Mouse (Mus musculus): ENCODE data around the gene Gm13723. TPM values are rescaled to one million over a fixed set of nuclear protein-coding genes. Genes with fewer than 3 reads are reported as not detected.

The Gm13723 gene
- not detected for total RNA-seq (2021)

DNA sequence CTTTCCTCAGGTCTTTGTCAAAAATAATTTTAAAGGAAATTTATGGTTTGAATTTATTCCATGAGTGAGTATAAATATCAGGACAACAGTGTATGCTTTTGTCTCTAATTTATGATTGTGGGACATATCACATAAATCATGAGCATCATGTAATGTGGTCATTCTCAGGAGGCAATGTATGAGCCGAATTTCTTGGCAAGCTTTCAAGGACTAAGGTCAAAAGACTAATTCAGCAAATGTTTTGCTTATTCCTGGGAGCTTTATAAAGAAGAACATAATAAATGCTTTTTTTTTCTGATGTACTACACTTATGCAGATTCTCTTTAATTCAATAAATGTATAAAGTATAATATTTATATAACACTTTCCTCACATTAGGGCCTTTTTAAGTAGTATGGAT is at the start of gene Gm13723:
Gm13723 (minus strand) TSS at position 101 of the 400 bp plus-strand sequence.
- DNase-seq, result no peak

DNA sequence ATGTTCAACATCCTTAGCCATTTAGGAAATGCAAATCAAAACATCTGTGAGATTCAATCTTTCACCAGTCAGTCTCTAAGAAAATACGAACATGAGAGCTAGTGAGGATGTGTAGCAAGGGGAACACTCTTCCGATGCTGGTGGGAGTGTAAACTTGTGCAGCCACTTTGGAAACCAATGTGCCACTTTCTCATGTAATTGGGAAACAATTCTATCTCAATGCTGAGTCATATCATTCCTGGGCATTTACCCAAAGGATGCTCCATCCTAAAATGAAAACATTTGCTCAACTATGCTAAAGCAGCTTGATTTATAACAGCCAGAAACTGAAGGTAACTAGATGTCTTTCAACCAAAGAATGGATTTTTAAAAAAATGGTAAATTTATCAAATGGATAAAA is 31.0 kb upstream of the Gm13723 start:
- no peak for DNase-seq

DNA sequence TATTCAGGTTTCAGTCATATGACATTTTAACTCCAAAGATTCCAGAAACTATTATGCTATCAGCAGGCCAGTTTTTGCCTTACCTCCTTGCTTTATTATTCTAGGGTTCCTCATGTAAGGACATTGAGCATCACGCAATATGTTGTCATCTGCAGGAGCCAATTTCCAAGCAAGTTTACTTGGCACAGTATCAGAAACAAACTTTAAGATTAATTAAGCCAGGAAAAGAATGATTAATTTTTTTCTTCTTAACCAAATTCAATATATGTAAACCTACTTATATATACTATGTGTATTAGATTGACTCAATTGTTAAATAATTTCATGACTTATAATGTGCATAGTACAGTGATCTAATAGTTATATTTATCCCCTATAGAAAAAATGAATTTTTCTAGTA is 17.5 kb upstream of the Gm13723 start, which contains the start of gene Olfr1097:
Olfr1097 (minus strand) TSS at position 101 of the 400 bp plus-strand sequence.
- DNase-seq, result no peak

DNA sequence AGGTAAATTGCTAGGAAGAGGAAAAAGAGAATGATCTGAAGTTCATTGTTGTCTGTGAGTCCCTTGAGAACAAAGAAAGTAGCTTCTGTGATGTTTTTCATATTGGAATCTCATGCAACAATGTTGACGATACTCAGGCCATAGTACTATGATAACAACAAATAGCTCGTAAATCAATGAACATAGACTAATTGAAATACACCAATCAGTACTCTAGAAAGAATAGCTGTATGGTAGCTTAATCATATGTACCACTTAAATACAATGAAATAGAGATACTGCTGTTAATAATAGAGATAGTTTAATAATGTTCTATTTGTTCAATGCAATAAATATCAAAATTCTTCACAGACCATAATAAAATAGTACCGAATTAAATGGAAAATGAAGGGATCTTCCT is 23.0 kb downstream of the Gm13723 start, which contains the start of gene Olfr1095:
Olfr1095 (minus strand) TSS at position 101 of the 400 bp plus-strand sequence.
- no peak for DNase-seq

DNA sequence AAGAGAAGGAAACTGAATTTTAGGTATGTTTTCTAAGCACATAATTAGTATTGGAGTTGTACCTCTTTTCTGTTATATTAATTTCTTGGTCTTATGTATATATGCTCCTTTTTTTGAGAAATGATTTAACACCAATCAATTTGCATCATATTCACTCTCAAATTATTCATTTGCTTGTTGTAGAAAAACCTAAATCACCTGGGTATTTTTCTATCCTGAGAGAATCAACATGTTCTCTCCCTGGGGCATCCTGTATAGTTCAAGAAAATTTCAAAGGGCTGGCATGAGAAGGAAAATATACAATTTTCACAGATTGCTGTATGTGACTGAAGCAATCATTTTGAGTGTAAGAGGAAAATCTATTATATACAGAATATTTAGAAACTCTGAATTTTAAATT is 50.2 kb downstream of the Gm13723 start, which contains the start of gene Olfr1094:
Olfr1094 (plus strand) TSS at position 301 of the 400 bp plus-strand sequence.
- DNase-seq, result no peak

Other genes with a start within 250 kb of the Gm13723 start
- not detected for gene Olfr1084, start 235.1 kb downstream of the Gm13723 start, total RNA-seq (2021)
- gene Olfr1085, start 212.8 kb downstream of the Gm13723 start, total RNA-seq (2021), result not detected
- not detected for gene Olfr1086, start 194.7 kb downstream of the Gm13723 start, total RNA-seq (2021)
- gene Olfr1087, start 176.4 kb downstream of the Gm13723 start, total RNA-seq (2021), result not detected
- gene Olfr1089, start 141.1 kb downstream of the Gm13723 start, total RNA-seq (2021), result not detected
- gene Olfr1090, start 115.8 kb downstream of the Gm13723 start, total RNA-seq (2021), result not detected
- gene Olfr1093, start 92.3 kb downstream of the Gm13723 start, total RNA-seq (2021), result not detected
- gene Olfr141, start 64.8 kb downstream of the Gm13723 start, total RNA-seq (2021), result not detected
- gene Olfr1094, start 50.1 kb downstream of the Gm13723 start, total RNA-seq (2021), result not detected
- not detected for gene Olfr1095, start 23.1 kb downstream of the Gm13723 start, total RNA-seq (2021)
- not detected for gene Olfr1097, start 17.4 kb upstream of the Gm13723 start, total RNA-seq (2021)
- not detected for gene Olfr1098, start 49.7 kb upstream of the Gm13723 start, total RNA-seq (2021)
- gene Olfr1099, start 85.9 kb upstream of the Gm13723 start, total RNA-seq (2021), result not detected
- not detected for gene Olfr1100, start 105.2 kb upstream of the Gm13723 start, total RNA-seq (2021)
- gene Olfr1101, start 116.4 kb upstream of the Gm13723 start, total RNA-seq (2021), result not detected
- not detected for gene Olfr1102, start 123.6 kb upstream of the Gm13723 start, total RNA-seq (2021)
- not detected for gene Olfr1104, start 152.3 kb upstream of the Gm13723 start, total RNA-seq (2021)
- gene Olfr1105, start 161.7 kb upstream of the Gm13723 start, total RNA-seq (2021), result not detected
- gene Olfr1106, start 177.5 kb upstream of the Gm13723 start, total RNA-seq (2021), result not detected
- not detected for gene Olfr1107, start 201.0 kb upstream of the Gm13723 start, total RNA-seq (2021)
- gene Olfr1109, start 221.2 kb upstream of the Gm13723 start, total RNA-seq (2021), result not detected
- gene Olfr259, start 239.8 kb upstream of the Gm13723 start, total RNA-seq (2021), result not detected